Mouse (Mus musculus) stomach, adult 2 months (tissue): Measurements from ENCODE around the gene 1700001J03Rik. TPM values are rescaled to one million over a fixed set of nuclear protein-coding genes. Genes with fewer than 3 reads are reported as not detected.

Experiments
- polyA plus RNA-seq: library from polyadenylated mRNA; depleted of rRNA; stranded (reverse); fragments of >200 nt; gene quantifications from 2 replicates; pipeline ENCODE4 v1.2.3, GENCODE M21; 2012; rRNA removed

The 1700001J03Rik gene
- 0.19 and 0.26 TPM in 2 replicates for polyA plus RNA-seq

GRCm38 (mm10) chr5:146185204-146185603, at the start of gene 1700001J03Rik:
Gene 1700001J03Rik, minus strand, starts transcription at chr5:146185304.

DNA sequence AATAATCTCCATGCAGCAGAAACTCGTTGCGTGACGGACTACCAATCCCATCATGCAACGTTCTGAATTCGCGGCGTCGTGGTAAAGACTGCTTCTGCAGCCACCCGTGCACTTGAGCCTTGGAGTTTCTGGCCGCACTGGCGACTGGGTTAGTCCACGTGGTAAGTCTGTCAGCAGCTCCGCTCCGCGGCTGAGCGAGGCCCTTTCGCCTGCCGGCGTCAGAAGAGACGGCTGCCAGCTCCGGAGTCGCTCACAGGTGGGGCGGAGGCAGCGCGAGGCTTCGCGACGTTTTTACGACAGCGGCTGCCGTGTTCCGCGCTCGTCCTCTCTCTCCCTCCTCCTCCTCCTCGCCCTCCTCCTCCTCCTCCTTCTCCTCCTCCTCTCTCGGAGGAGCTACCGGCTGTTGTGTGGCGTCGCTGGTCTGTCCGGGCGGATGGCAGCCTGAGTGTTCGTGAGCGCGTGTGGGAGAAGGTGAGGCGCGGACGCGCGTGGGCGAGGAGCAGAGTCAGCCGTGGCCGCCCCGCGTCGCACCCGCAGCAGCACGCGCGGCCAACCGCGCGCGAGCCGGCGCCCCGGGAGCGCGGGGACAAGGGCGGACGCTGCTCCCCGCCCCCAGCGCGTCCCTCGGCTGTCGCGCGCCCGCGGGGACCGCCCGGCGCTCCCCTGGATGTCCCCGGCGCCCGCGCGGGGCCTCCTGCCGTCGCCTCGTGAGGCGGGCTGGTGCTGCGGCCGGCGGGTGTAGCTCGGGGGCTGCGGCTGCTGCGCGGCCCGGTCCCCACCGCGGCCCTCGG, 46.0 kb upstream of the 1700001J03Rik start, which contains the start of gene Cdk8:
Cdk8 (plus strand) TSS at position 367 of the 791 bp plus-strand sequence.

GRCm38 (mm10) chr5:146220879-146221714, 36.0 kb upstream of the 1700001J03Rik start, which contains the start of gene Rnf6:
Gene Rnf6, minus strand, starts transcription at chr5:146221555.

GRCm38 (mm10) chr5:146170621-146171020, 14.5 kb downstream of the 1700001J03Rik start, which contains the start of gene Gm6309:
Gene Gm6309, minus strand, starts transcription at chr5:146170721.

DNA sequence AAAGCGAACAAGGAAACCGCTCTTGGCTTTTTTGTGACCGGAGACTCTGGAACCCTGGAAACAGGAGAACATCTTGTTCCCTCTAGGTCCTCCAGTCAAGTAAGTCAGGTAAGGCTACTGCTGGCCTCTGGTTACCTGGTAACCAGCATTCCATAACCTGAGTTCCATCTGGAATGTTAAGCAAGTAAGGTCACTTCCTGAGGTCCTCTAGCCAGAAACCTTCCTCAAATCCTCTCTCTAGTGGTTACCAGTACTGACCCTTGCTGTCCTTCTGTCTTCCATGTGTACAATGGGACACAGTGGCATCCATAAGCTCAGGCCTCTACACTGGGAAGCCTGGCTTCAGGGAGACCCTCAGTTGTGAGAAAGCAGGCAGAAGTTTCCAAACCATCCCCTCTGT, 24.7 kb downstream of the 1700001J03Rik start, which contains the start of gene Gm5565:
Gm5565 (minus strand) TSS at position 101 of the 400 bp plus-strand sequence.

Other genes with a start within 250 kb of the 1700001J03Rik start
- not detected in 2 replicates for gene Cyp3a25, start 175.7 kb downstream of the 1700001J03Rik start, polyA plus RNA-seq
- not detected in 2 replicates for gene Cyp3a59, start 106.0 kb downstream of the 1700001J03Rik start, polyA plus RNA-seq
- gene Gm5565, start 24.8 kb downstream of the 1700001J03Rik start, polyA plus RNA-seq = not detected in 2 replicates
- not detected in 2 replicates for gene Gm6309, start 14.6 kb downstream of the 1700001J03Rik start, polyA plus RNA-seq
- gene Rnf6, start 36.3 kb upstream of the 1700001J03Rik start, polyA plus RNA-seq = 2.2 and 4.4 TPM in 2 replicates
- 22.9 and 23.5 TPM in 2 replicates for gene Cdk8, start 45.9 kb upstream of the 1700001J03Rik start, polyA plus RNA-seq
- 1.1 and 1.5 TPM in 2 replicates for gene Wasf3, start 199.7 kb upstream of the 1700001J03Rik start, polyA plus RNA-seq